Mouse (Mus musculus) liver, adult 2 months (tissue): ENCODE measurements around the gene Mboat2.

Experiments
- CTCF ChIP-seq: fragments of 200-500 bp; IDR thresholded peaks from 2 replicates; pipeline ENCODE4 v1.5.1; 2011; ENCODE audit warnings: low read depth, low read length, control low read depth
- POLR2A ChIP-seq: fragments of 200-500 bp; IDR thresholded peaks from 2 replicates; pipeline ENCODE4 v1.6.1; 2011; ENCODE audit warnings: low read length, control low read depth; ENCODE audit not compliant: insufficient read depth; ENCODE audit errors: extremely low read depth

DNA sequence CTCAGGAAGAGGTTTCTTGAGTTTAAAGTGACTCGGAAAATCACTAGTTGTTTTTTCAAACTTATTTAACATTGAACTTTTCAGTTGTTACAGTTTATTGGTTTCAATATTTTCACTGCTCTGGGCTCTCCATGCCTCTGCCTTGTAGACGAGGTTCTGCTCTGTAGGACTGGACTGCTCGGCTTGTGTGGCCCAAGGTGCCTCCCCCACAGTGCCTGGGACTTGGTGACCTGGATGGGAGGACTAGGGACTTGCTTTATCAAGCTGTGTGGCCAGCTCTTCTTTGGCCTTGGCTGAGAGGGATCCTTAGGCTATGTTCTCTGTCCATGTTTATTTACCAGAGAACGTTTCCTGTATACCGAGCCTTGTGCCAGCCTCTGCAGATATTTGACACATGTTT lies 17.4 kb downstream of the Mboat2 start:
- TF ChIP-seq POLR2A (no peak), CTCF (no peak)
